Mouse (Mus musculus) T-helper 2 cell (primary cell): ENCODE measurements at regions not wholly inside any gene's neighbourhood (a gene's known extent, or its start where the extent isn't known, plus 50 kb on each side); places are given as distances from the start of the nearest gene placed in this dataset.

Source experiments
- in situ Hi-C: fragments of 300-600 bp; cut with MboI, MseI; formaldehyde crosslinking; loops from one replicate; pipeline ENCODE4 v1.15.1; 2025; ENCODE audit warnings: high pct_unique_total_duplicates

- in situ Hi-C loops = no loop called here
Observed at GRCm38 (mm10) chr9:49958890-49959289, 160.2 kb upstream of the Ncam1 start.

GRCm38 (mm10) chr9:49954601-49955000 is 155.9 kb upstream of the Ncam1 start:
- in situ Hi-C loops = no loop called here

GRCm38 (mm10) chr9:49950321-49950720 is 151.6 kb upstream of the Ncam1 start:
- in situ Hi-C loops = no loop called here

- in situ Hi-C loops = no loop called here
Observed at GRCm38 (mm10) chr9:49948546-49948945, 149.8 kb upstream of the Ncam1 start.

- in situ Hi-C loops = no loop called here
Observed at GRCm38 (mm10) chr9:49946857-49947256, 148.1 kb upstream of the Ncam1 start.

- in situ Hi-C loops = no loop called here
Observed at GRCm38 (mm10) chr9:49935555-49936376, 137.0 kb upstream of the Ncam1 start.

- in situ Hi-C loops = no loop called here
Observed at GRCm38 (mm10) chr9:49928041-49928656, 129.4 kb upstream of the Ncam1 start.

GRCm38 (mm10) chr9:49927281-49927680 is 128.6 kb upstream of the Ncam1 start:
- in situ Hi-C loops = no loop called here

- in situ Hi-C loops = no loop called here
Observed at GRCm38 (mm10) chr9:49925796-49926195, 127.1 kb upstream of the Ncam1 start.

GRCm38 (mm10) chr9:49923981-49924501 is 125.3 kb upstream of the Ncam1 start:
- in situ Hi-C loops = no loop called here

- in situ Hi-C loops = no loop called here
Observed at GRCm38 (mm10) chr9:49922770-49923169, 124.0 kb upstream of the Ncam1 start.

- in situ Hi-C loops = no loop called here
Observed at GRCm38 (mm10) chr9:49922162-49922561, 123.4 kb upstream of the Ncam1 start.

- in situ Hi-C loops = no loop called here
Observed at GRCm38 (mm10) chr9:49921306-49921705, 122.6 kb upstream of the Ncam1 start.

GRCm38 (mm10) chr9:49915046-49915719 is 116.5 kb upstream of the Ncam1 start:
- in situ Hi-C loops = no loop called here

- in situ Hi-C loops = no loop called here
Observed at GRCm38 (mm10) chr9:49913677-49914076, 115.0 kb upstream of the Ncam1 start.

GRCm38 (mm10) chr9:49912306-49912705 is 113.6 kb upstream of the Ncam1 start:
- in situ Hi-C loops = no loop called here

- in situ Hi-C loops = no loop called here
Observed at GRCm38 (mm10) chr9:49906306-49906705, 107.6 kb upstream of the Ncam1 start.

GRCm38 (mm10) chr9:49905703-49906102 is 107.0 kb upstream of the Ncam1 start:
- in situ Hi-C loops = no loop called here

GRCm38 (mm10) chr9:49898947-49899346 is 100.2 kb upstream of the Ncam1 start:
- in situ Hi-C loops = no loop called here

- in situ Hi-C loops = no loop called here
Observed at GRCm38 (mm10) chr9:49884516-49885343, 86.0 kb upstream of the Ncam1 start.

GRCm38 (mm10) chr9:49879361-49880128 is 80.8 kb upstream of the Ncam1 start:
- in situ Hi-C loops = no loop called here
